Mouse (Mus musculus) hindbrain, embryonic 13.5 days (tissue): ENCODE data around the gene Hoxc5. TPM values are rescaled to one million over a fixed set of nuclear protein-coding genes. Genes with fewer than 3 reads are reported as not detected.

Experiments used
- microRNA counts: library from miRNA; unstranded; fragments of <30 nt; microRNA quantifications from one replicate; lab custom pipeline; 2016
- microRNA-seq: library from miRNA; unstranded; fragments of <30 nt; microRNA quantifications from one replicate; pipeline ENCODE4, GENCODE M21; 2016
- polyA plus RNA-seq: library from polyadenylated mRNA; unstranded; fragments of >200 nt; fragmentation: Nextera tagmentation; extraction: Ambion mirVana; gene quantifications from 2 replicates; pipeline ENCODE4 v1.2.1, GENCODE M21; 2015

Gene Hoxc5
- polyA plus RNA-seq, 1 experiment from 2014 or later: 39.2 TPM

MicroRNAs within 50 kb of the gene (microRNA counts, 519-probe panel; counts per million panel counts)
- microRNA mmu-miR-615-3p (lab: Ali Mortazavi, UCI) (2,188 counts per million, percentile 15 among the panel's probes with 10 or more counts), microRNA mmu-miR-615-5p (lab: Ali Mortazavi, UCI) (51.3 counts per million)

Small RNAs within 50 kb of the gene (microRNA-seq; reads per million reads assigned to microRNA genes)
- gene Mir196a-2 (1.6 reads per million), gene Mir615 (2,923 reads per million, percentile 85 among the genes with 10 or more reads in this experiment)

Other genes starting within 250 kb of the Hoxc5 start
- 41.8 and 42.3 TPM in 2 replicates for gene Calcoco1, start 245.3 kb upstream of the Hoxc5 start, polyA plus RNA-seq
- not detected in 2 replicates for gene Hoxc13, start 46.3 kb upstream of the Hoxc5 start, polyA plus RNA-seq
- gene Hoxc12, start 30.7 kb upstream of the Hoxc5 start, polyA plus RNA-seq: not detected in 2 replicates
- gene Hoxc11, start 13.0 kb upstream of the Hoxc5 start, polyA plus RNA-seq: not detected in 2 replicates
- not detected in 2 replicates for gene Hoxc10, start 647 bp upstream of the Hoxc5 start, polyA plus RNA-seq
- 0.13 TPM in 1 of 2 replicates, not detected in the other for gene Hoxc9, start 9.0 kb downstream of the Hoxc5 start, polyA plus RNA-seq
- 0.50 and 1.5 TPM in 2 replicates for gene Hoxc8, start 23.2 kb downstream of the Hoxc5 start, polyA plus RNA-seq
- gene Hoxc6, start 30.8 kb downstream of the Hoxc5 start, polyA plus RNA-seq: 5.3 and 9.1 TPM in 2 replicates
- 76.2 and 86.9 TPM in 2 replicates for gene Hoxc4, start 51.5 kb downstream of the Hoxc5 start, polyA plus RNA-seq
- gene Smug1, start 199.6 kb downstream of the Hoxc5 start, polyA plus RNA-seq: 40.7 and 41.2 TPM in 2 replicates